Mouse (Mus musculus) ES-Bruce4 (cell line): ENCODE data around the gene Iffo1.

Experiments used
- CTCF ChIP-seq: IDR thresholded peaks from one replicate; pipeline ENCODE4 v1.8.1; 2011; ENCODE audit warnings: low read depth, low read length
- EP300 ChIP-seq: IDR thresholded peaks from 2 replicates; pipeline ENCODE4 v1.6.1; 2011; ENCODE audit warnings: low read depth, low read length; ENCODE audit not compliant: insufficient read depth

DNA sequence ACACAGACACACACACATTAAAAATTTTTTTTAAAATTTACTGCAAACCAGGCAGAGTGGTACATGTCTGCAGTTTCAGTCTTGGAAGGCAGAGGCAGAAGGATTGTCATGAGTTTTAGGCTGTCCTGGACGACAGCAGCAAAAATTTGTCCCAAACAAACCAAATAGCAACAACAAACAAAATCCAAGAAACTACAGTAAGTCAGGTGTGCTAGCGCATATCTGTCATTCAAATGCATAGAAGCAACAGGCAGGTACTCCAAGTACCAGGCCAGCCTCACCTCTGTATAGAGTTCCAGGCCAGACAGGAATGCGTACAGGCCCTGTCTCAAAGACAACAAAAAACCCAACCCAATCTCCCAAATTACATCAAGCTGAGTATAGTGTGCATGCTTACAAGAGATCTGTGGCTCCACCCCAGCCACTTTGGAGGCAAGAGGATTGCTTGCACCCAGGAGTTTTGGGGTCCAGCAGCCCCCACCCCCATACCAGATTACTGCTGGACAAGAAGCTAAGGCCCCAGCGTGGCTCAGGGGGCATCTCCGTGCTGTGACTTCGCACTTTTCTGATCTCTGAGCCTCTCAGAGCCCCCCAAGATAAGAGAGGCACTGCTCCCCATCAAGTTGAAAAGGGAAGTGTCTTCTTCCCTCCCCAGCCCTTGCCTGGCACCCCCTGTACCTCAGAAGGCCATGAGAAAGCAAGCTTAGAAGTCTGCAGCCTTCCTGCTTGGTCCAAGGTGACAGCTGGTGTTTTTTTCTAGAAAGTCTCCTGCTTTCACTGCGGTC is 14.9 kb downstream of the Iffo1 start:
- TF ChIP-seq CTCF (no peak), EP300 (no peak)
